Mouse (Mus musculus): ENCODE results near the gene Morc2b. TPM values are rescaled to one million over a fixed set of nuclear protein-coding genes. Genes with fewer than 3 reads are reported as not detected.

Gene Morc2b
- polyA plus RNA-seq (2014; fragmentation: Illumina TruSeq; extraction: RNeasy Lipid Tissue Mini Kit (QIAGEN cat#74804); ENCODE audit: low read depth, low replicate concordance): not detected

DNA sequence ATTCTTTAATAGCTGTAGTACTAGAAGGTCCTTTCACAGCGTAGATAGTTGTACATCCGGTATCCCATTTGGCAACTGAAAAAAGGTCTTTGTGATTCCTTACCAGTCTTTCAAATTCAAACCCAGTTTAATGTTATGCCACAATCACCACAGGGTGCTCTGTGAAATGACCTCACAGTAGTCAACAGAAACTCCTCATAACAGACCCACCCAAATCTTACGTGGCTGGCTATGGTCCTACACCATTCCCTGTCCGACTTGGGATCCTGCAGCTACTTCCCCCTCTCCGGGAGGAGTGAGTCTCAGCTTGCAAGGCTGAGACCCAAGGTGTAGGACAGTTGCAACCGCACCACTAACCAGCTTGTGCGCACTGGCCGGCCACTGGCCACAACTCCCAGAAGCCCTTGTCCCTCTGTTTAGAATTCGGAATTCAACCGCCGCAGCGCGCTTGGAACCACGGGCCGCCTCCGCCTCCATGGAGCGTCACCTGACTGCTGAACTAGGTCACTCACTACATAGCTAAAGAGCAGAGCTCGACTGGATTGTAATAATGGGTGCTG, at the start of gene Morc2b:
Gene Morc2b (minus strand): TSS at position 423 of the 560 bp plus-strand sequence.

DNA sequence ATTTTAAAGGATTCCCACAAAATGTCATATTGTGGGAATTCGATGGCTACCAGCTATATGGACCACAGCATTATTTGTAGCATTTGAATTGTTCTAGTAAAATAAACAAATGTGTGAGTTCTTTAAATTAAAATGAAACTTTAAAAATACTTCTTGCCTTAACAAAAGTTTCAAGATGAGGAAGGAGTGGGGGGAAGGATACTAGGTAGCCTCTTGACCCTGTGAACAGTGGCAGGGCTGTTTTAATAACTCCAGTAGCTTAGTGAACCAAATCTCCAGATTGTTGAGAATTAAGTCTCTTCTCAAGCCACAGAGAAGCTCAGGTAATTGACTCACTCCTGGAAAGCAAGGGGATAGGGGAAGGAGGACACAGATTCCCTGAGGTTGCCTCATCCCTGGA, 28.7 kb upstream of the Morc2b start, which contains the start of gene Olfr55:
Gene Olfr55 (plus strand): TSS at position 301 of the 400 bp plus-strand sequence.

DNA sequence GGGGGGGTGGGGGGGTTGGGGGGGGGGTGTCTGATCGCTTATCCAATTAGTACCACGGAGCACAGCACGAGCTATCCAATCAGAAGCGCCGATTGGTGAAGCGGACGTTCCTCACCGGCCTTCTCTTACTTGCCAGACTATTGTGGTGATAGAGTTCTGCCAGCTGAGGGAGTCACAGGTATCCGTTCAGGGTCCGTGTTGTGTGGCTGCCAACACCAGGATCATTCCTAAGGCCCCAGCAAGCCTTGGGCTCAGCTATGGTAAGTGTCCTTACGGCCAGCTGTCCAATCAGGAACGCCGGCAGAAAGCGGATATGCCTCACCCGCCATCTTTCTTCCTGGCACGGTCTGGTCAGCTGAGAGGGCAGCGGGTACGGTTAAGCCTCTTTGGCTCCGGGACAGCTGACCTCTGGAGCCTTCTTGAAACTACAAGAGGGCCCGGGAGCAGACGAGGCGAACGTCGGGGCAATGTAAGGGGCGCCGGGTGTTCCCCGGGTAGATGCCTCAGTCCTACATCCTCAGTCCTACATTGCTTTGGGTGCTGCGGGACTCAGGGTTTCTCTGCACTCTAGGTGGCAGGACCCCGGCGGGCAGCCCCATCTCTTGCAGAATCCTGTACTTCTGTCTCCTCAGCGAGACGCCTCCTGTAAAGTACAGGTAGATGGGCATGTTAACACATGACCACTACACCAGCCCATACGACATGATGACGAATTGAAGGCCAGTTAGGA, 50.1 kb downstream of the Morc2b start, which contains the start of gene Zfp563:
Gene Zfp563 (plus strand): TSS at position 91 of the 730 bp plus-strand sequence.

DNA sequence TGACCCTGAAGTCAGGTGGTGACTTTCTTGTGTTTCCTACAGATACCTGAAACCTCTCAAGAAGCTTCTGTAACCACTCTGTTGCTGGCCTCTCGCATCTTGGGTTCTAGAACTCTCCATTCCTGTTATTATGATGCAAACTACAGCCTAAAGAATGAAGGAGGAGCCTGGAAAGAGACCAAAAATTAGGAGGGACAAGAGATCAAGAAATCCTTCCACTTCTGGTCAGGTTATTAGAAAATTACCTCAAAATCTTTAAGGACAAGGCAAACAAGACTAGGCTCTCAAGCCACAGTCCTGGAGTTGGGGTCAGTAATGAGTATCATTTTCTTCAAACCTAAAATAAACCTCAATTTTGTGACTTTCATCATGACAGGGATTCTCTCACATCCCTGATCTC, 71.5 kb downstream of the Morc2b start, which contains the start of gene 4921501E09Rik:
Gene 4921501E09Rik (minus strand): TSS at position 101 of the 400 bp plus-strand sequence.

Other genes starting within 250 kb of the Morc2b start
- 8.4 TPM for gene Zfp870, start 248.0 kb downstream of the Morc2b start, polyA plus RNA-seq (2014; fragmentation: Illumina TruSeq; extraction: RNeasy Lipid Tissue Mini Kit (QIAGEN cat#74804); ENCODE audit: low read depth, low replicate concordance)
- gene Cyp4f14, start 222.3 kb downstream of the Morc2b start, polyA plus RNA-seq (2014; fragmentation: Illumina TruSeq; extraction: RNeasy Lipid Tissue Mini Kit (QIAGEN cat#74804); ENCODE audit: low read depth, low replicate concordance): 2.1 TPM
- gene Cyp4f13, start 192.3 kb downstream of the Morc2b start, polyA plus RNA-seq (2014; fragmentation: Illumina TruSeq; extraction: RNeasy Lipid Tissue Mini Kit (QIAGEN cat#74804); ENCODE audit: low read depth, low replicate concordance): 11.3 TPM
- 11.5 TPM for gene Zfp472, start 173.9 kb downstream of the Morc2b start, polyA plus RNA-seq (2014; fragmentation: Illumina TruSeq; extraction: RNeasy Lipid Tissue Mini Kit (QIAGEN cat#74804); ENCODE audit: low read depth, low replicate concordance)
- gene Zfp952, start 146.6 kb downstream of the Morc2b start, polyA plus RNA-seq (2014; fragmentation: Illumina TruSeq; extraction: RNeasy Lipid Tissue Mini Kit (QIAGEN cat#74804); ENCODE audit: low read depth, low replicate concordance): 18.4 TPM
- 19.6 TPM for gene Zfp763, start 106.3 kb downstream of the Morc2b start, polyA plus RNA-seq (2014; fragmentation: Illumina TruSeq; extraction: RNeasy Lipid Tissue Mini Kit (QIAGEN cat#74804); ENCODE audit: low read depth, low replicate concordance)
- not detected for gene 4921501E09Rik, start 71.6 kb downstream of the Morc2b start, polyA plus RNA-seq (2014; fragmentation: Illumina TruSeq; extraction: RNeasy Lipid Tissue Mini Kit (QIAGEN cat#74804); ENCODE audit: low read depth, low replicate concordance)
- 20.4 TPM for gene Zfp563, start 50.4 kb downstream of the Morc2b start, polyA plus RNA-seq (2014; fragmentation: Illumina TruSeq; extraction: RNeasy Lipid Tissue Mini Kit (QIAGEN cat#74804); ENCODE audit: low read depth, low replicate concordance)
- not detected for gene Olfr55, start 28.8 kb upstream of the Morc2b start, polyA plus RNA-seq (2014; fragmentation: Illumina TruSeq; extraction: RNeasy Lipid Tissue Mini Kit (QIAGEN cat#74804); ENCODE audit: low read depth, low replicate concordance)
- not detected for gene Olfr239, start 51.6 kb upstream of the Morc2b start, polyA plus RNA-seq (2014; fragmentation: Illumina TruSeq; extraction: RNeasy Lipid Tissue Mini Kit (QIAGEN cat#74804); ENCODE audit: low read depth, low replicate concordance)
- gene Olfr1564, start 82.0 kb upstream of the Morc2b start, polyA plus RNA-seq (2014; fragmentation: Illumina TruSeq; extraction: RNeasy Lipid Tissue Mini Kit (QIAGEN cat#74804); ENCODE audit: low read depth, low replicate concordance): not detected
- gene Zfp955a, start 115.5 kb upstream of the Morc2b start, polyA plus RNA-seq (2014; fragmentation: Illumina TruSeq; extraction: RNeasy Lipid Tissue Mini Kit (QIAGEN cat#74804); ENCODE audit: low read depth, low replicate concordance): 29.4 TPM
- not detected for gene Olfr63, start 125.0 kb upstream of the Morc2b start, polyA plus RNA-seq (2014; fragmentation: Illumina TruSeq; extraction: RNeasy Lipid Tissue Mini Kit (QIAGEN cat#74804); ENCODE audit: low read depth, low replicate concordance)
- 18.1 TPM for gene Zfp955b, start 149.9 kb upstream of the Morc2b start, polyA plus RNA-seq (2014; fragmentation: Illumina TruSeq; extraction: RNeasy Lipid Tissue Mini Kit (QIAGEN cat#74804); ENCODE audit: low read depth, low replicate concordance)
- 22.4 TPM for gene Zfp81, start 219.2 kb upstream of the Morc2b start, polyA plus RNA-seq (2014; fragmentation: Illumina TruSeq; extraction: RNeasy Lipid Tissue Mini Kit (QIAGEN cat#74804); ENCODE audit: low read depth, low replicate concordance)